Comparison of ENCODE assay signal across 8 mouse cellular contexts in genomic region chr2:96585665-96586064, GRCm38 (mm10).
DNase-seq lines count a peak whose midpoint lies in the region; ATAC-seq and TF ChIP-seq lines count a peak whose summit lies in the region.

No protein-coding gene starts in this region.

- H3K27ac ChIP-seq in kidney, embryonic 15.5 days = no peak overlapping the region
- no peak overlapping the region for H3K27ac ChIP-seq in forebrain, embryonic 12.5 days
- H3K27ac ChIP-seq in kidney, postnatal 0 days = no peak overlapping the region
- no peak overlapping the region for H3K27ac ChIP-seq in liver, embryonic 14.5 days

- H3K9ac ChIP-seq in kidney, embryonic 15.5 days = no peak overlapping the region
- no peak overlapping the region for H3K9ac ChIP-seq in forebrain, embryonic 12.5 days
- no peak overlapping the region for H3K9ac ChIP-seq in kidney, postnatal 0 days (ENCODE audit: low read depth, low read length)
- no peak overlapping the region for H3K9ac ChIP-seq in liver, embryonic 14.5 days (replicated peaks)

- H3K4me2 ChIP-seq in kidney, embryonic 15.5 days = no peak overlapping the region
- no peak overlapping the region for H3K4me2 ChIP-seq in forebrain, embryonic 12.5 days
- H3K4me2 ChIP-seq in kidney, postnatal 0 days (ENCODE audit: low read length) = no peak overlapping the region
- no peak overlapping the region for H3K4me2 ChIP-seq in liver, embryonic 14.5 days (ENCODE audit: low read depth)

- TF ChIP-seq POLR2A in brain, embryonic 14.5 days (IDR thresholded peaks at IDR 0.05; ENCODE audit: borderline replicate concordance, extremely low read depth, insufficient read depth, insufficient read length, poor library complexity, severe bottlenecking) = no peak

- no peaks in the 10 kb centered on the region for H3K9me3 ChIP-seq in kidney, embryonic 15.5 days (replicated peaks)
- H3K9me3 ChIP-seq in forebrain, embryonic 12.5 days = no peaks in the 10 kb centered on the region
- no peaks in the 10 kb centered on the region for H3K9me3 ChIP-seq in kidney, postnatal 0 days (replicated peaks; ENCODE audit: low read length)
- no peaks in the 10 kb centered on the region for H3K9me3 ChIP-seq in liver, embryonic 14.5 days (ENCODE audit: control insufficient read depth, low read length)

- no peaks in the 10 kb centered on the region for H3K27me3 ChIP-seq in kidney, embryonic 15.5 days
- H3K27me3 ChIP-seq in forebrain, embryonic 12.5 days = no peaks in the 10 kb centered on the region
- no peaks in the 10 kb centered on the region for H3K27me3 ChIP-seq in kidney, postnatal 0 days (ENCODE audit: insufficient read depth, low read length)
- no peaks in the 10 kb centered on the region for H3K27me3 ChIP-seq in liver, embryonic 14.5 days (ENCODE audit: control insufficient read depth, insufficient read depth, low read length)

- ATAC-seq in kidney, embryonic 15.5 days (replicated peaks; ENCODE audit: low FRiP score) = no peak; the same call in 1 of the 2 replicates
- peak; percentile 80 for ATAC-seq in forebrain, embryonic 12.5 days (ENCODE audit: low FRiP score)
- ATAC-seq in kidney, postnatal 0 days (replicated peaks; ENCODE audit: low FRiP score, low read depth) = no peak
- no peak for ATAC-seq in liver, embryonic 14.5 days (ENCODE audit: insufficient read depth)

- TF ChIP-seq EP300 in liver, embryonic 14.5 days (IDR thresholded peaks at IDR 0.05; ENCODE audit: low read depth) = no peak

- no peaks in the 10 kb centered on the region for H3K4me1 ChIP-seq in kidney, embryonic 15.5 days
- no peaks in the 10 kb centered on the region for H3K4me1 ChIP-seq in forebrain, embryonic 12.5 days
- no peaks in the 10 kb centered on the region for H3K4me1 ChIP-seq in kidney, postnatal 0 days (replicated peaks; ENCODE audit: insufficient read depth, low read length)
- no peaks in the 10 kb centered on the region for H3K4me1 ChIP-seq in liver, embryonic 14.5 days (replicated peaks; ENCODE audit: control insufficient read depth in 2 of 2, insufficient read depth in 2 of 2, low read length in 1 of 2)

- no peaks in the 10 kb centered on the region for H3K36me3 ChIP-seq in kidney, embryonic 15.5 days
- H3K36me3 ChIP-seq in forebrain, embryonic 12.5 days (replicated peaks) = no peaks in the 10 kb centered on the region
- no peaks in the 10 kb centered on the region for H3K36me3 ChIP-seq in kidney, postnatal 0 days (ENCODE audit: insufficient read depth, low read length)
- no peaks in the 10 kb centered on the region for H3K36me3 ChIP-seq in liver, embryonic 14.5 days (replicated peaks; ENCODE audit: control insufficient read depth, insufficient read depth, low read depth)

- H3K4me3 ChIP-seq in kidney, embryonic 15.5 days (replicated peaks) = no peak overlapping the region
- no peak overlapping the region for H3K4me3 ChIP-seq in forebrain, embryonic 12.5 days (replicated peaks)
- H3K4me3 ChIP-seq in kidney, postnatal 0 days (replicated peaks; ENCODE audit: low read depth, low read length) = no peak overlapping the region
- H3K4me3 ChIP-seq in liver, embryonic 14.5 days (ENCODE audit: insufficient read depth in 1 of 2, low read depth in 2 of 2, low read length in 2 of 2) = no peak overlapping the region

- 8% methylated on average over 4 of the region's 4 CpGs for WGBS in kidney, embryonic 15.5 days
- 9% methylated on average over 4 of the region's 4 CpGs for WGBS in forebrain, embryonic 12.5 days
- WGBS in kidney, postnatal 0 days = 4% methylated on average over 4 of the region's 4 CpGs
- WGBS in liver, embryonic 14.5 days (ENCODE audit: insufficient replicate concordance) = 8% methylated on average over 4 of the region's 4 CpGs

- peak; percentile 8 for DNase-seq in kidney, adult 18-20 months
- peak; percentile 95 for DNase-seq in brain, embryonic 14.5 days (ENCODE audit: low read depth)
- peak; percentile 81 for DNase-seq in kidney, postnatal 0 days (ENCODE audit: low spot score)
- no peak for DNase-seq in liver, embryonic 14.5 days (ENCODE audit: low read depth in 3 of 3, low spot score in 3 of 3)
- peak; percentile 35 for DNase-seq in right cerebral cortex, postnatal 4 days
- DNase-seq in spleen, postnatal 14 days (ENCODE audit: low spot score in 2 of 2) = no peak

- peak; percentile 83; the same call in 1 of the 2 replicates for TF ChIP-seq CTCF in brain, embryonic 14.5 days (IDR thresholded peaks at IDR 0.05; ENCODE audit: borderline replicate concordance, extremely low read depth, insufficient read depth, insufficient read length)
- peak; percentile 89 for TF ChIP-seq CTCF in kidney, postnatal 0 days (IDR thresholded peaks at IDR 0.05; ENCODE audit: low read depth)
- peak; percentile 38; the same call in 1 of the 2 replicates for TF ChIP-seq CTCF in liver, embryonic 14.5 days (IDR thresholded peaks at IDR 0.05; ENCODE audit: low read depth)

Comparison
In these comparisons a context has a peak if more than half of its experiments do, and no peak if none do; other contexts are left out.
1. DNase-seq: peak in kidney, adult 18-20 months (single experiment), brain, embryonic 14.5 days (single experiment), kidney, postnatal 0 days (single experiment) and right cerebral cortex, postnatal 4 days (single experiment); none in liver, embryonic 14.5 days (0 of 3) and spleen, postnatal 14 days (0 of 2).
2. CTCF ChIP-seq: peak in every context shown above with its lines; median percentile 89 in kidney, postnatal 0 days; 83 in brain, embryonic 14.5 days; 38 in liver, embryonic 14.5 days.